Mouse (Mus musculus) intestine, postnatal 0 days (tissue): ENCODE results near the gene 1700088E04Rik. TPM values are rescaled to one million over a fixed set of nuclear protein-coding genes. Genes with fewer than 3 reads are reported as not detected.
A peak's percentile ranks its signal among the peaks of the same experiment; 100 is the strongest.

Source experiments
- ATAC-seq: fragments of 200-750 bp; cut with Nextera tagmentation; 2 replicates; pipeline ENCODE4 v1.8.0; 2017; ENCODE audit warnings: mild to moderate bottlenecking, moderate TSS enrichment, moderate library complexity
- H3K27ac ChIP-seq: fragments of 300-500 bp; sonication (generic); 2 replicates; pipeline ENCODE4 v1.5.1; 2014; ENCODE audit warnings: mild to moderate bottlenecking, low read depth, low read length, moderate library complexity
- H3K27me3 ChIP-seq: fragments of 300-500 bp; sonication (generic); replicated peaks from 2 replicates; pipeline ENCODE4 v1.6.1; 2014; ENCODE audit warnings: low read length, mixed read lengths; ENCODE audit not compliant: control insufficient read depth, insufficient read depth
- H3K36me3 ChIP-seq: fragments of 300-500 bp; sonication (generic); 2 replicates; pipeline ENCODE4 v1.6.1; 2014; ENCODE audit warnings: mild to moderate bottlenecking, moderate library complexity; ENCODE audit not compliant: control insufficient read depth, insufficient read depth
- H3K4me1 ChIP-seq: fragments of 300-500 bp; sonication (generic); replicated peaks from 2 replicates; pipeline ENCODE4 v1.6.1; 2014; ENCODE audit warnings: antibody characterized with exemption, low read length, mixed read lengths; ENCODE audit not compliant: control insufficient read depth, insufficient read depth
- H3K4me2 ChIP-seq: fragments of 300-500 bp; sonication (generic); replicated peaks from 2 replicates; pipeline ENCODE4 v1.6.1; 2014; ENCODE audit warnings: low read depth, mild to moderate bottlenecking, moderate library complexity
- H3K4me3 ChIP-seq: fragments of 300-500 bp; sonication (generic); 2 replicates; pipeline ENCODE4 v1.5.1; 2014; ENCODE audit warnings: low read depth, low read length
- H3K9ac ChIP-seq: fragments of 300-500 bp; sonication (generic); 2 replicates; pipeline ENCODE4 v1.6.1; 2014; ENCODE audit warnings: mild to moderate bottlenecking, low read depth, low read length
- H3K9me3 ChIP-seq: fragments of 300-500 bp; sonication (generic); 2 replicates; pipeline ENCODE4 v1.6.1; 2016; ENCODE audit warnings: mixed run types; ENCODE audit not compliant: control insufficient read depth
- CTCF ChIP-seq: sonication (generic); IDR thresholded peaks from 2 replicates; pipeline ENCODE4 v1.5.1; 2016; ENCODE audit warnings: low read depth, mild to moderate bottlenecking, control low read depth, antibody characterized with exemption, moderate library complexity
- WGBS: fragments of 180-500 bp; shearing (Covaris S2); extraction: QIAGEN DNeasy Blood & Tissue Kit; methylation state at CpG from one replicate; pipeline ENCODE4 v1.1.7; 2014; 5-methylcytosine and 5-hydroxymethylcytosine counted together
- polyA plus RNA-seq: library from polyadenylated mRNA; unstranded; fragments of >200 nt; fragmentation: Nextera tagmentation; extraction: Ambion mirVana; gene quantifications from 2 replicates; pipeline ENCODE4 v1.2.1, GENCODE M21; 2015

1700088E04Rik gene
- polyA plus RNA-seq, 1 experiment from 2014 or later = 5.2 TPM

DNA sequence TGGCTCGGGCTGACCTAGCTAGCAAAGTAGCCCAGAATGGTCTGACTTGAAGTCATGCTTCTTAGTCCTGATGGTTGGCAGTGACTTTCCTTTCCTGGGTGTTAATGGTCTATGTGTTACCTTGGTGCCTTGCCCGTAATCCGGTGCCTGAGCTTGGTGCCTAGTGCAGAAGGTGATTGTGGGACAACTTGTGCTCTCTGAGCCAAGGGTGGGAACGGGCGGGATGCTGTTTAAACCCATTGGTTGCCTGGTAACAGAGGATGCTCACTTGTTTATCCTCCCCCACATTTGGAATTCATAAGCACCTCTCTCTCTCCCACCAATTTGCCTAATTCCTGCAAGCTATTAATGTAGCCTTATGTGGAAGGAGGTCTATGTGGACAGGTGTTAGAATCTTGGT, 45.6 kb downstream of the 1700088E04Rik start:
- no peak overlapping the region for H3K27ac ChIP-seq
- peaks cover 3% of the 10 kb centered on the region; the same call in 1 of the 2 replicates for H3K4me1 ChIP-seq
- H3K4me2 ChIP-seq = no peak overlapping the region
- WGBS = 87% methylated on average over 5 of the region's 5 CpGs
- TF ChIP-seq CTCF = no peak
- H3K36me3 ChIP-seq = peaks cover 42% of the 10 kb centered on the region
- H3K9ac ChIP-seq = no peak overlapping the region
- H3K27me3 ChIP-seq = no peaks in the 10 kb centered on the region
- H3K4me3 ChIP-seq = no peak overlapping the region
- H3K9me3 ChIP-seq = no peaks in the 10 kb centered on the region
- no peak for ATAC-seq

GRCm38 (mm10) chr15:79093083-79093839, 47.8 kb downstream of the 1700088E04Rik start:
- peak; percentile 80 for TF ChIP-seq CTCF

GRCm38 (mm10) chr15:79092284-79092683, 48.8 kb downstream of the 1700088E04Rik start:
- WGBS = 71% methylated on average over 6 of the region's 6 CpGs
- Histone ChIP-seq H3K9ac (no peak overlapping the region), H3K36me3 (peaks cover 70% of the 10 kb centered on the region), H3K27me3 (no peaks in the 10 kb centered on the region), H3K9me3 (no peaks in the 10 kb centered on the region), H3K4me3 (no peak overlapping the region), H3K4me2 (no peak overlapping the region), H3K4me1 (0 out of 2 replicates have a peak, but pooled peaks cover 3% of the 10 kb centered on the region), H3K27ac (no peak overlapping the region)
- ATAC-seq = no peak
- TF ChIP-seq CTCF = no peak

More at GRCm38 (mm10) chr15:79093083-79093839, 47.8 kb downstream of the 1700088E04Rik start:
- no peaks in the 10 kb centered on the region for H3K27me3 ChIP-seq
- peaks cover 64% of the 10 kb centered on the region for H3K36me3 ChIP-seq
- no peak overlapping the region for H3K4me2 ChIP-seq
- 55% methylated on average over 7 of the region's 7 CpGs for WGBS
- no peaks in the 10 kb centered on the region for H3K9me3 ChIP-seq
- no peak overlapping the region for H3K4me3 ChIP-seq
- ATAC-seq = no peak
- 0 out of 2 replicates have a peak overlapping the region, but pooled peaks have one; percentile 8 for H3K27ac ChIP-seq
- H3K9ac ChIP-seq = no peak overlapping the region
- H3K4me1 ChIP-seq = peaks cover 3% of the 10 kb centered on the region; the same call in 1 of the 2 replicates

DNA sequence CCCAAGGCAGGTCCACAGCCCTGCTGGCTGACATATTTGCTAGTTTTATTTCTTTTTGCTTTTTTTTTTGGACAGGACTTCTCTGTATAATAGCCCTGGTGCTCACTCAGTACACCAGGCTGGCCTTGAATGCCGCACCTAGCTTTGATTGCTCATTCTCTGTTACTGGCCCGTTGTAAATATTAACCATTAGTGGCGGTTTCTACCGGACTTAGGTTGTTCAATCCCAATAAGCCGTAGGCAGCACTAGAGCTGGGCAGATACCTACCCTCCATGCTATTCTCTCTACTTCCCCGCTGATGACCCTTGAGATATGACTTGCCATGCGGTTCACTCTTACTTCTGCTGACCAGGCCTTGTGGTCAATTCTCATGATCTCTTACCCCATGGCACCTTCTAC, 61.5 kb downstream of the 1700088E04Rik start:
- Histone ChIP-seq H3K4me2 (no peak overlapping the region), H3K27me3 (no peaks in the 10 kb centered on the region), H3K36me3 (peaks cover 74% of the 10 kb centered on the region), H3K9me3 (no peaks in the 10 kb centered on the region), H3K4me1 (0 out of 2 replicates have a peak, but pooled peaks cover 5% of the 10 kb centered on the region), H3K4me3 (no peak overlapping the region), H3K9ac (no peak overlapping the region), H3K27ac (no peak overlapping the region)
- whole genome bisulfite sequencing = 55% methylated on average over 7 of the region's 7 CpGs
- ATAC-seq = no peak
- no peak for TF ChIP-seq CTCF

Other genes with a start within 250 kb of the 1700088E04Rik start
- 0.21 TPM in 1 of 2 replicates, not detected in the other for gene Gm49510, start 241.6 kb downstream of the 1700088E04Rik start, polyA plus RNA-seq
- gene Sh3bp1, start 241.5 kb downstream of the 1700088E04Rik start, polyA plus RNA-seq = 7.2 and 7.6 TPM in 2 replicates
- 3.3 and 4.2 TPM in 2 replicates for gene Pdxp, start 227.3 kb downstream of the 1700088E04Rik start, polyA plus RNA-seq
- gene Lgals1, start 214.5 kb downstream of the 1700088E04Rik start, polyA plus RNA-seq = 725 and 759 TPM in 2 replicates
- 24.8 and 26.0 TPM in 2 replicates for gene Nol12, start 206.3 kb downstream of the 1700088E04Rik start, polyA plus RNA-seq
- 35.2 and 39.4 TPM in 2 replicates for gene Triobp, start 193.5 kb downstream of the 1700088E04Rik start, polyA plus RNA-seq
- gene H1f0, start 112.8 kb downstream of the 1700088E04Rik start, polyA plus RNA-seq = 298 and 319 TPM in 2 replicates
- 2.2 and 2.6 TPM in 2 replicates for gene Galr3, start 99.4 kb downstream of the 1700088E04Rik start, polyA plus RNA-seq
- 44.1 and 48.8 TPM in 2 replicates for gene Ankrd54, start 78.4 kb downstream of the 1700088E04Rik start, polyA plus RNA-seq
- gene Eif3l, start 66.1 kb downstream of the 1700088E04Rik start, polyA plus RNA-seq = 97.0 and 100 TPM in 2 replicates
- 3.7 and 5.0 TPM in 2 replicates for gene Micall1, start 32.4 kb downstream of the 1700088E04Rik start, polyA plus RNA-seq
- 256 and 266 TPM in 2 replicates for gene Polr2f, start 244 bp downstream of the 1700088E04Rik start, polyA plus RNA-seq
- gene Sox10, start 24.0 kb upstream of the 1700088E04Rik start, polyA plus RNA-seq = 2.8 and 3.5 TPM in 2 replicates
- gene Pick1, start 87.9 kb upstream of the 1700088E04Rik start, polyA plus RNA-seq = 21.9 and 24.6 TPM in 2 replicates
- 0.14 and 0.30 TPM in 2 replicates for gene Gm49486, start 88.1 kb upstream of the 1700088E04Rik start, polyA plus RNA-seq
- gene Slc16a8, start 113.5 kb upstream of the 1700088E04Rik start, polyA plus RNA-seq = 0.12 TPM in 1 of 2 replicates, not detected in the other
- gene Baiap2l2, start 144.3 kb upstream of the 1700088E04Rik start, polyA plus RNA-seq = 19.3 and 21.3 TPM in 2 replicates
- 17.4 and 22.1 TPM in 2 replicates for gene Pla2g6, start 187.1 kb upstream of the 1700088E04Rik start, polyA plus RNA-seq
- gene Maff, start 205.4 kb upstream of the 1700088E04Rik start, polyA plus RNA-seq = 6.6 and 8.8 TPM in 2 replicates